Mouse (Mus musculus) urinary bladder, postnatal 25 days (tissue): ENCODE measurements around the gene Rrp7a.

ENCODE experiments used
- DNase-seq: peaks from one replicate; pipeline ENCODE4 v3.0.0; 2022; ENCODE audit warnings: low spot score

Rrp7a gene

GRCm38 (mm10) chr15:83111874-83112273 lies 10.7 kb downstream of the Rrp7a start:
- DNase-seq = no peak

GRCm38 (mm10) chr15:83111290-83111689 lies 11.3 kb downstream of the Rrp7a start:
- no peak for DNase-seq

GRCm38 (mm10) chr15:83107814-83108213 lies 14.8 kb downstream of the Rrp7a start:
- no peak for DNase-seq

DNA sequence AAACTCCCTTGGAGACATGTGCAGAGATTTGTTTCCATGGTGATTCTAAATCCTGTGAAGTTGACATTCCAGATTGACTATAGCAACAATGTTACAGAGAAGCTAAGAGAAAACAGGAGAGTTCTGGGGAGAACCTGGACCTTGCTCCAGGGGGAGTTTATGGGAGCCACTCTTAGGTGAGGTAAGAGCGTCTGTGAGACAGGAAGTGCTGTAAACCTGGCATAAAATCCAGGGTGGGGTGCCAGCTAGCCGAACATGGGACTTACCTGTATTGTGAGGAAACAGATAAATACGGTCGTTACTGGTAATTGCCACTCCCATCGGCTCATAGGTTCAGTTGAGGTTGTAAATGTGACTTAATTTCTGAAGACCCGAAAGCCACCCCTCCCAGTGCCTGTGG lies 16.2 kb downstream of the Rrp7a start:
- no peak for DNase-seq

GRCm38 (mm10) chr15:83103111-83103510 lies 19.5 kb downstream of the Rrp7a start:
- DNase-seq = no peak

DNA sequence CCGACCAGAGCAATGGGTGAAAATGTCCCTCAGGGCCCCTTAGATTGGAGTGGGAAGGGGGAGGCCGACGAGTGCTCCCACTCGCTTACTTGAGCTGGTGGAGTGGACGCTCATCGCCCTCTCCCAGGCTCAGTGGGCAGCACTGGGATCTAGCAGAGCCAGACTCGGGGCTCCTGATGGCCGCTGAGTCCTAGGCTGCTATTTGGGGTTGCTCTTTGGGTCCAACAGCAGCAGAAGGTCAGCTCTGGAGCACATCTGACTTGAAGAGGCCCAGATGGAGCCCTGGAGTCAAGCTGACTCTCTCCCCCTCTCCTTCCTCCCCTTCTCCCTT lies 22.3 kb downstream of the Rrp7a start:
- no peak for DNase-seq

DNA sequence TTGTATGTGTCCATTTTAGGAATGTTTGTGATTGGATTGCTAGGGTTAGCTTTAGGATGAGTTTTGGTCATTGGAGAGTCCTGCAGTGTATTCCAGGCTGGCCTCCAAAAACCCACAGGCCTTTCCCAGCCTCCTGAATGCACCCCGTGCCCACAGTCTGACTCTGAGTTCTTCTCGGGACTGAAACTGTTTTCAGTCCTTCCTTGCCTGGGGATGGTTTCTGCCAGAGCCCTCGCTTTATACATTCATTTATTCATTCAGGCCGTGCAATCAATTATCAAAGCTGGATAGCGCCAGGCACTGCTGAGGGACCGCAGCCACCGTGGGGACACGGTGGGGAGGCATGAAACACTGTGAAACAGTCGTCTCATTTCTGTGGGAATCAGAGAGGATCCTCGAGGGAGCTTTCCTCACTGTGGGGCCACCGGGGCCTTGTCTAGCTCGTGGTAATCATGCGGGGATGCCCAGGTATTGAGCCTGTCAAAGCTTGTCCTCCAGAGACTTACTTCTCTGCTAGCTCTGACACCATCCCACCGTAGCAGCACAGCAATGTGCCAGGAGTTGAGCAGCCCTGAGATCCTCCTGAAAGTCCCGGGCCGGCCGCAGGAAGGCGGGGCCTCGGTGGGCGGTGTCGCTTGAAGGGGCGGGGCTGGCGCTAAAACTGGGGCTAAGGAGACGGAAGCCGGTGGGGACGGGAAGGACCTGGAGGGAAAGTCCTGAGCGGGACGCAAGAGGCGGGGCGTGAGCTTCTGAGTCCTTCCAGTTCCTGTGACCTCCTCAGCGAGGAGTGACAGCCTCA lies 22.9 kb downstream of the Rrp7a start:
- DNase-seq = peak; percentile 90

GRCm38 (mm10) chr15:83095950-83096349 lies 26.7 kb downstream of the Rrp7a start:
- DNase-seq = no peak

DNA sequence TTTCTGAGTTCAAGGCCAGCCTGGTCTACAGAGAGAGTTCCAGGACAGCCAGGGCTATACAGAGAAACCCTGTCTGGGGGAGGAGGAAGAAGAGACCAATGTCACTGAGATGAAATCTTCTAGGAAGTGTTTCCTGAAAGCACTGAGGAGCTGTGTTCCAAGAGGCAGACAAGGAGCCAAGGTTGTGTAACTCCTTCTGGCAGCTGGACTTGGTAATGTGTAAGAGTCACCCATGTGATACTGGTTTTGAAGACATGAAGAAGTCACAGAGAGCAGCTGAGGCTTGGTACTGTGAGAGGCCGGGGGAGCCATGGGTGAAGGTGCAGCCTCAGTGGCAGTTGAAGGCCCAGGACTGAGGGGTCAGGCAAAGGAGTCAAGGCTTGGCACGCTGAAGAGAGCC lies 28.9 kb downstream of the Rrp7a start:
- DNase-seq = no peak

DNA sequence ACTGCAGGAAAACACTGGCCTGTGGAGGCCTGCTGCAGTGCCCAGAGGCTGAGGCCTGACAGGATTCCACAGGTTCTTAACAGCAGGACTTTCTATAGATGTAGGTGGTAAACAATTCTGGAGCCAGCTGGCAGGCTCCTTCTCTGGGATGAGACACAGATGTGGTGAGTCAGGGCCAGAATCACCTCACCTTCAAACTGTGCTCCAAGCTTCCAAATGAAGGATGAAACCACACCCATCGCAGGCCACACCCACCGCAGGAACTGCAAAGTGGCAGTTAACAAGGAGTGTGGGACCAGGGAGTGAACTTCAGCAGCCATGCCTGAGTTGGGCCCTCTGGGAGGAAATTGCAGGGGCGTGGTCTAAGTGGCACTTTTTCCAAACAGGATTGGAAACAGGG lies 31.7 kb downstream of the Rrp7a start:
- DNase-seq = no peak

GRCm38 (mm10) chr15:83089429-83089605 lies 33.3 kb downstream of the Rrp7a start, which contains the start of gene Serhl:
Serhl (plus strand) TSS chr15:83089506.
- DNase-seq = no peak

DNA sequence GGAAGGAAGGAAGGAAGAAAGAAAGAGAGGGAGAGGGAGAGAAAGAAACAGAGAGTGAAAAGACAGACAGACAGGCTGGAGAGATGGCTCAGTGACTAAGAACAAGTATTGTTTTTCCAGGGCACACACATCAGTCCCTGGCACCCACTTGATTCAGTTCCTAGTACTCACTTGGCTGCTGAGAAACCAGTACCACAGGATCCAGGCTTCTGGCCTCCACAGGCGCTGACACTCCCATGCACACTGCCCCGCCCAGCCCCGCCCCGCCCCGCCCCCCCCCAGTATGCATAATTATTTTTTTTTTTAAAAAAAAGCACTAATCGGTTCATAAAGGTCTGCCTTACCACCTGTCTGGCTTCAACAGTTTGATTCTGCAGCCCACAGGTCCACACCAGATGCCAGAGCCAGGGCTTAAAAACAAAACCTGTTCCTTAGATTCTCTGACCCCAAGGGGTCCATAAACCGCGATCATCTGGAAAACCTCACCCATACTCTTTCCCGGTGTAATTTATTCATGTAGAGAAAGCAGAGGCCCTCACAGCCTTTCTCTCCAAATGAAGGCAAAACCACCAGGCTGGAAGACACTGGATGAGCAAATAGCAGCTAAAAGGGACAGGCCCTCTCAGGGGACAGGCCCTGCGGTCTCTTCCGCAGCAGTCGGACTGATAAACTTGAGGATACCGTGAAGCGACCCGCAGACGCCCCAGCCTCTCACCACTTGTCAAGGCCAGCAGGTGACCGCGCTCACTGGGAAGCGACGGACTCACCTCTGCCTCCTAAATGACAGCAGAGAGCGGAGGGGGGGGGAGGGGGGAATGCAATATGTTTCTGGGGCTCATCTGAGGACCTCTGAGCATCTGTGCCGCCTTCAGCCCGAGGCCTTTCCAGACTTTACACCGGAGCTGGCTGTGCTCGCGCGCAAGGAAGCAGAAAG lies 33.8 kb downstream of the Rrp7a start:
- DNase-seq = no peak

DNA sequence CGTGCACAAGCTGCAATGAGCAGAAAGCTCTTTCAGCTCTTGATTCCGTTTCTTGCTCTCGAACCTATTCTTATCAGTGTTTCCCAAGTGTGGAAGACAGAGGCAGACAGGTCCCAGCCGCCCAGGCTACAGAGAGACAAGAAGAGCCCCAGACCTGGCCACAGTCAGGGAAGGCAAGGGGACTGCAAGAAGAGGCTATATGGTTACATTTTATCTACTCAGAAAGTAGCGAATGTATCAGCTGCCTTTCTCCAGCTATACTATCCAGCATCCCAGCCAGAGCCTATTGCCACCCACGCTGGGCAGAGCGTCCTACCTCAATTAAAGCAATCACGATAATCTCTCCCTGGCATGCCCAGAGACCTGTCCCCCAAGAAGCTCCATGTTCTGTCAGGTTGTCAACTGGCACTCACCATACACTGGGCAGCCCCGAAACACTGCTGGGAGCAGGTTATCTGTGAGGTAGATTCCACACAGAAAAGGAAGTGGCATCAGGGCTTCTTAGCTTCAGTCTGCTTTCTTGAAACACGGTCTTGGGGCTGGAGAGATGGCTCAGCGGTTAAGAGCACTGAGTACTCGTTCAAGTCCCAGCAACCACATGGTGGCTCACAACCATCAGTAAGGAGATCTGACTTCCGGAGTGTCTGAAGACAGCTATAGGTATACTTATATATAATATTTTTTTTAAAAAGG lies 35.8 kb downstream of the Rrp7a start:
- no peak for DNase-seq

GRCm38 (mm10) chr15:83085901-83086300 lies 36.7 kb downstream of the Rrp7a start:
- peak; percentile 47 for DNase-seq

GRCm38 (mm10) chr15:83084022-83084640 lies 38.5 kb downstream of the Rrp7a start:
- no peak for DNase-seq

DNA sequence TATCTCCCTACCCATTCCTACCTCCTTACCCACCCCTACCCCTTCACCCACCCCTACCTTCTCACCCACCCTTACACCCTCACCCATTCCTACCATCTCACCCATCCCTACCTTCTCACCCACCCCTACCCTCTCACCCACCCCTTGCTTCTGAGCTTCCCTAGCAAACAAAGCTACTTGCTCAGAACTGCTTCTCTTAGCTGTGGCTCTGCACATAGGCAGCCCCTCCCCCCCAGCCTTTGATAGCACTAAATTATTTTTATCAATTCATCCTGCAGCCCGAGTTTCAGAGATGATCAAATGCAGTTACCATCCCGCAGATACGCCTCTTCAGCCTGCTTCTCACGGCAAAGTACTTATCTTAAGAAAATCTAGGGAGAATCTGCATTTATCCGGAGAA lies 39.1 kb downstream of the Rrp7a start:
- no peak for DNase-seq

- DNase-seq = peak; percentile 25
Observed at GRCm38 (mm10) chr15:83075607-83076525, 46.7 kb downstream of the Rrp7a start.

GRCm38 (mm10) chr15:83074179-83074578 lies 48.4 kb downstream of the Rrp7a start:
- no peak for DNase-seq

GRCm38 (mm10) chr15:83071752-83072151 lies 50.8 kb downstream of the Rrp7a start:
- DNase-seq = no peak

- no peak for DNase-seq
Observed at GRCm38 (mm10) chr15:83070942-83071341, 51.7 kb downstream of the Rrp7a start.

GRCm38 (mm10) chr15:83068270-83068669 lies 54.3 kb downstream of the Rrp7a start:
- no peak for DNase-seq
